Mouse (Mus musculus) ES-E14 (cell line): ENCODE results near the gene Ahr. TPM values are rescaled to one million over a fixed set of nuclear protein-coding genes. Genes with fewer than 3 reads are reported as not detected.

Experiments used
- DNase-seq: peaks from one replicate; pipeline ENCODE4 v3.0.0-alpha.2; 2013; ENCODE audit warnings: low read depth, low spot score
- H3K27ac ChIP-seq: 2 replicates; pipeline ENCODE4 v1.5.1; 2012; ENCODE audit warnings: low read depth, mild to moderate bottlenecking, low read length, moderate library complexity, mixed read lengths; ENCODE audit not compliant: poor library complexity, insufficient read depth, severe bottlenecking
- H3K36me3 ChIP-seq: 2 replicates; pipeline ENCODE4 v1.6.1; 2012; ENCODE audit warnings: mild to moderate bottlenecking, low read length, moderate library complexity, mixed read lengths; ENCODE audit not compliant: control insufficient read depth, poor library complexity, insufficient read depth, severe bottlenecking
- H3K4me1 ChIP-seq, 2 experiments: fragments of 150-350 bp in 1 of 2; sonication (generic) in 1 of 2; 2 replicates each; pipeline ENCODE4 v1.6.1; 2012; ENCODE audit warnings: low read length in 2 of 2, mild to moderate bottlenecking in 1 of 2, mixed read lengths in 1 of 2; ENCODE audit not compliant: control insufficient read depth in 2 of 2, insufficient read depth in 2 of 2, poor library complexity in 1 of 2
- H3K4me3 ChIP-seq, 2 experiments: fragments of 150-350 bp in 1 of 2; sonication (generic) in 1 of 2; 2 replicates each; pipeline ENCODE4 v1.5.1; 2012; ENCODE audit warnings: low read length in 2 of 2, low read depth in 1 of 2, mild to moderate bottlenecking in 1 of 2, mixed read lengths in 1 of 2; ENCODE audit not compliant: insufficient read depth in 1 of 2, poor library complexity in 1 of 2, severe bottlenecking in 1 of 2
- H3K9ac ChIP-seq: 2 replicates; pipeline ENCODE4 v1.6.1; 2012; ENCODE audit warnings: low read depth, mild to moderate bottlenecking, low read length, mixed read lengths; ENCODE audit not compliant: poor library complexity, insufficient read depth, severe bottlenecking
- H3K9me3 ChIP-seq: fragments of 150-350 bp; sonication (generic); 2 replicates; pipeline ENCODE4 v1.6.1; 2012; ENCODE audit warnings: low read depth, mild to moderate bottlenecking, low read length; ENCODE audit not compliant: control insufficient read depth, insufficient read depth
- CHD2 ChIP-seq: IDR thresholded peaks from 2 replicates; pipeline ENCODE4 v1.6.1; 2014; ENCODE audit warnings: mild to moderate bottlenecking, low read depth, low read length, inconsistent platforms
- HCFC1 ChIP-seq: IDR thresholded peaks from 2 replicates; pipeline ENCODE4 v1.6.1; 2012; ENCODE audit warnings: low read length, inconsistent platforms, borderline replicate concordance; ENCODE audit not compliant: insufficient read depth
- MAFK ChIP-seq: IDR thresholded peaks from 2 replicates; pipeline ENCODE4 v1.6.1; 2014; ENCODE audit warnings: mild to moderate bottlenecking, low read depth, low read length, inconsistent platforms; ENCODE audit not compliant: insufficient read depth
- ZC3H11A ChIP-seq: IDR thresholded peaks from 2 replicates; pipeline ENCODE4 v1.6.1; 2012; ENCODE audit warnings: low read depth, mild to moderate bottlenecking, inconsistent platforms, low read length, borderline replicate concordance
- ZNF384 ChIP-seq: IDR thresholded peaks from 2 replicates; pipeline ENCODE4 v1.6.1; 2012; ENCODE audit warnings: low read depth, low read length, inconsistent platforms
- in situ Hi-C, 2 experiments: fragments of 600-800 bp; cut with MboI; formaldehyde crosslinking; loops; one replicate each; pipeline ENCODE4 v1.15.1; 2025; ENCODE audit warnings: low sequenced_read_pairs in 2 of 2, inconsistent platforms in 1 of 2; ENCODE audit not compliant: unreplicated experiment in 2 of 2
- total RNA-seq: library from RNA; depleted of rRNA; stranded (reverse); fragments of 300-350 nt; gene quantifications from 2 replicates; pipeline ENCODE4 v1.2.3, GENCODE M21; 2012

Gene Ahr
- total RNA-seq, 1 experiment: 5.8 TPM

GRCm38 (mm10) chr12:35532151-35532550 is 2.7 kb downstream of the Ahr start:
- Histone ChIP-seq H3K27ac (no peak overlapping the region), H3K4me3 (no peak overlapping the region), H3K9ac (no peak overlapping the region), H3K9me3 (no peaks in the 10 kb centered on the region), H3K4me1 (no peaks in the 10 kb centered on the region), H3K36me3 (no peaks in the 10 kb centered on the region)
- in situ Hi-C loops: loop anchor here in 1 of 2 experiments (10.0 kb wide), 1 partner anchor 143 kb away; no protein-coding TSS in a partner anchor
- 0 out of 2 replicates have a peak, but pooled peaks have one; percentile 50 for TF ChIP-seq ZC3H11A
- TF ChIP-seq HCFC1: no peak
- DNase-seq: peak; percentile 48

GRCm38 (mm10) chr12:35530587-35530986 is 4.3 kb downstream of the Ahr start:
- Histone ChIP-seq H3K4me3 (no peak overlapping the region), H3K36me3 (no peaks in the 10 kb centered on the region), H3K9ac (no peak overlapping the region), H3K27ac (no peak overlapping the region), H3K4me1 (no peaks in the 10 kb centered on the region), H3K9me3 (no peaks in the 10 kb centered on the region)
- in situ Hi-C loops: loop anchor here in 1 of 2 experiments (10.0 kb wide), 1 partner anchor 144 kb away; no protein-coding TSS in a partner anchor
- DNase-seq: no peak
- TF ChIP-seq HCFC1 (no peak), ZNF384 (no peak), CHD2 (no peak), ZC3H11A (no peak), MAFK (no peak)

GRCm38 (mm10) chr12:35527429-35527828 is 7.4 kb downstream of the Ahr start:
- no peak for DNase-seq
- H3K4me3 ChIP-seq: no peak overlapping the region

GRCm38 (mm10) chr12:35522585-35523103 is 12.2 kb downstream of the Ahr start:
- in situ Hi-C loops: no loop called here
- H3K27ac ChIP-seq: no peak overlapping the region

More at GRCm38 (mm10) chr12:35527429-35527828, 7.4 kb downstream of the Ahr start:
- H3K9ac ChIP-seq: no peak overlapping the region
- no peaks in the 10 kb centered on the region for H3K36me3 ChIP-seq
- TF ChIP-seq MAFK: no peak
- no peak for TF ChIP-seq HCFC1
- no peak for TF ChIP-seq ZC3H11A
- TF ChIP-seq CHD2: no peak
- TF ChIP-seq ZNF384: no peak
- H3K4me1 ChIP-seq: no peaks in the 10 kb centered on the region
- H3K27ac ChIP-seq: no peak overlapping the region
- no peaks in the 10 kb centered on the region for H3K9me3 ChIP-seq
- in situ Hi-C loops: no loop called here

DNA sequence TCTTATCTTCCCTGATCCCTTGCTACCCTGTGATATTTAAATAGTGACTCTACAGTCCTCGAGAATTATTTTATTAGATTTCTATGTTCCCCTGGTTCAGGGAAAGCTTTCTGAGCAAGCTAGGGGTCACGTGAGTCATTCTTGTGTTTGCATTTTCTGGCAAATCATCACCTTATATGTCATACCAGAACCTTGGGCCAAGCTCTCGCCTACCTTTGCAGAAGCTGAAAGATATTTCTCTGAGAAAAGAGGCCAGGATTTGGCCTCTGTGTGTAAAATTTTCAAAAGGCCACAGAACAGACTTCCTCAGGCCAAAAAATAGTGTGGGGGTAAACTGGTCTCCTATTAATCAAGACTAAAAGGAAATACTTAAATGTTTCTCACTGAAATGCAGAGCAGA is 19.2 kb downstream of the Ahr start:
- no peak overlapping the region for H3K9ac ChIP-seq
- no peak overlapping the region for H3K4me3 ChIP-seq
- no peak for TF ChIP-seq MAFK
- no peak for TF ChIP-seq ZC3H11A
- no peak for TF ChIP-seq CHD2
- TF ChIP-seq HCFC1: no peak
- no peak for TF ChIP-seq ZNF384
- peaks cover 8% of the 10 kb centered on the region; the same call in 1 of the 2 replicates for H3K36me3 ChIP-seq
- H3K27ac ChIP-seq: no peak overlapping the region
- no peak for DNase-seq
- H3K4me1 ChIP-seq: no peaks in the 10 kb centered on the region
- in situ Hi-C loops: no loop called here
- no peaks in the 10 kb centered on the region for H3K9me3 ChIP-seq

More at GRCm38 (mm10) chr12:35522585-35523103, 12.2 kb downstream of the Ahr start:
- Histone ChIP-seq H3K36me3 (no peaks in the 10 kb centered on the region), H3K4me1 (no peaks in the 10 kb centered on the region), H3K9ac (no peak overlapping the region), H3K9me3 (no peaks in the 10 kb centered on the region), H3K4me3 (no peak overlapping the region)
- TF ChIP-seq ZC3H11A (no peak), ZNF384 (no peak), CHD2 (no peak), MAFK (no peak), HCFC1 (no peak)
- no peak for DNase-seq
